Mouse (Mus musculus): Measurements from ENCODE around the gene Sfi1.
"Not testable (repeated sequence)": the region's sequence is repeated elsewhere in the genome, so short reads cannot be mapped to it uniquely, and the experiment has no call there.

Sfi1 gene

GRCm38 (mm10) chr11:3172526-3172925, 20.7 kb downstream of the Sfi1 start:
- DNase-seq, result not testable (repeated sequence)

GRCm38 (mm10) chr11:3171931-3172330, 21.3 kb downstream of the Sfi1 start:
- DNase-seq, result peak; percentile 57

GRCm38 (mm10) chr11:3169042-3169441, 24.2 kb downstream of the Sfi1 start:
- not testable (repeated sequence) for DNase-seq

- DNase-seq, result not testable (repeated sequence)
Observed at GRCm38 (mm10) chr11:3167571-3168001, 25.7 kb downstream of the Sfi1 start.

GRCm38 (mm10) chr11:3167129-3167528, 26.1 kb downstream of the Sfi1 start:
- DNase-seq, result not testable (repeated sequence)

- not testable (repeated sequence) for DNase-seq
Observed at GRCm38 (mm10) chr11:3166321-3166720, 26.9 kb downstream of the Sfi1 start.

GRCm38 (mm10) chr11:3165210-3165782, 28.0 kb downstream of the Sfi1 start:
- DNase-seq, result not testable (repeated sequence)

- DNase-seq, result not testable (repeated sequence)
Observed at GRCm38 (mm10) chr11:3163661-3164060, 29.6 kb downstream of the Sfi1 start.

GRCm38 (mm10) chr11:3163122-3163521, 30.1 kb downstream of the Sfi1 start:
- not testable (repeated sequence) for DNase-seq

GRCm38 (mm10) chr11:3162236-3162897, 30.9 kb downstream of the Sfi1 start:
- peak; percentile 65 for DNase-seq

- not testable (repeated sequence) for DNase-seq
Observed at GRCm38 (mm10) chr11:3161370-3161769, 31.9 kb downstream of the Sfi1 start.

GRCm38 (mm10) chr11:3158800-3159199, 34.5 kb downstream of the Sfi1 start:
- DNase-seq, result not testable (repeated sequence)

- DNase-seq, result not testable (repeated sequence)
Observed at GRCm38 (mm10) chr11:3157996-3158395, 35.3 kb downstream of the Sfi1 start.

GRCm38 (mm10) chr11:3156991-3157390, 36.3 kb downstream of the Sfi1 start:
- not testable (repeated sequence) for DNase-seq

- peak; percentile 63 for DNase-seq
Observed at GRCm38 (mm10) chr11:3153666-3154397, 39.4 kb downstream of the Sfi1 start.

- not testable (repeated sequence) for DNase-seq
Observed at GRCm38 (mm10) chr11:3151358-3151757, 41.9 kb downstream of the Sfi1 start.

- DNase-seq, result not testable (repeated sequence)
Observed at GRCm38 (mm10) chr11:3150677-3151003, 42.6 kb downstream of the Sfi1 start.

- not testable (repeated sequence) for DNase-seq
Observed at GRCm38 (mm10) chr11:3150003-3150676, 43.1 kb downstream of the Sfi1 start.

GRCm38 (mm10) chr11:3149471-3149870, 43.8 kb downstream of the Sfi1 start:
- DNase-seq, result not testable (repeated sequence)

- DNase-seq, result not testable (repeated sequence)
Observed at GRCm38 (mm10) chr11:3146806-3147205, 46.5 kb downstream of the Sfi1 start.

GRCm38 (mm10) chr11:3145359-3146165, 47.7 kb downstream of the Sfi1 start:
- not testable (repeated sequence) for DNase-seq

- DNase-seq, result not testable (repeated sequence)
Observed at GRCm38 (mm10) chr11:3143984-3144383, 49.3 kb downstream of the Sfi1 start.
